Mouse (Mus musculus) limb, embryonic 12.5 days (tissue): ENCODE results near the gene Rnf224. TPM values are rescaled to one million over a fixed set of nuclear protein-coding genes. Genes with fewer than 3 reads are reported as not detected.

ENCODE experiments used
- ATAC-seq: fragments of 200-750 bp; cut with Nextera tagmentation; 2 replicates; pipeline ENCODE4 v1.8.0; 2017; ENCODE audit warnings: low read depth, moderate TSS enrichment; ENCODE audit not compliant: insufficient number of reproducible peaks, insufficient read depth, low FRiP score, low TSS enrichment
- H3K27ac ChIP-seq: fragments of 300-500 bp; sonication (generic); 2 replicates; pipeline ENCODE4 v1.5.1; 2016; ENCODE audit warnings: mild to moderate bottlenecking, moderate library complexity
- H3K27me3 ChIP-seq: fragments of 300-500 bp; sonication (generic); 2 replicates; pipeline ENCODE4 v1.6.1; 2016; ENCODE audit warnings: mild to moderate bottlenecking, moderate library complexity
- H3K36me3 ChIP-seq: fragments of 300-500 bp; sonication (generic); 2 replicates; pipeline ENCODE4 v1.6.1; 2016; ENCODE audit warnings: mild to moderate bottlenecking, moderate library complexity
- H3K4me1 ChIP-seq: fragments of 300-500 bp; sonication (generic); replicated peaks from 2 replicates; pipeline ENCODE4 v1.6.1; 2016
- H3K4me2 ChIP-seq: fragments of 300-500 bp; sonication (generic); 2 replicates; pipeline ENCODE4 v1.6.1; 2016; ENCODE audit warnings: mild to moderate bottlenecking, moderate library complexity
- H3K4me3 ChIP-seq: fragments of 300-500 bp; sonication (generic); replicated peaks from 2 replicates; pipeline ENCODE4 v1.5.1; 2016; ENCODE audit warnings: mild to moderate bottlenecking
- H3K9ac ChIP-seq: fragments of 300-500 bp; sonication (generic); replicated peaks from 2 replicates; pipeline ENCODE4 v1.6.1; 2016; ENCODE audit warnings: mild to moderate bottlenecking, moderate library complexity
- H3K9me3 ChIP-seq: fragments of 300-500 bp; sonication (generic); 2 replicates; pipeline ENCODE4 v1.6.1; 2016; ENCODE audit warnings: mild to moderate bottlenecking, moderate library complexity
- WGBS: fragments of 180-500 bp; shearing (Covaris S2); methylation state at CpG from one replicate; pipeline ENCODE4 v1.1.7; 2016; 5-methylcytosine and 5-hydroxymethylcytosine counted together
- polyA plus RNA-seq: library from polyadenylated mRNA; unstranded; fragments of >200 nt; fragmentation: Nextera tagmentation; extraction: Ambion mirVana; gene quantifications from 2 replicates; pipeline ENCODE4 v1.2.1, GENCODE M21; 2016

Rnf224 gene
- not detected in 2 replicates for polyA plus RNA-seq

DNA sequence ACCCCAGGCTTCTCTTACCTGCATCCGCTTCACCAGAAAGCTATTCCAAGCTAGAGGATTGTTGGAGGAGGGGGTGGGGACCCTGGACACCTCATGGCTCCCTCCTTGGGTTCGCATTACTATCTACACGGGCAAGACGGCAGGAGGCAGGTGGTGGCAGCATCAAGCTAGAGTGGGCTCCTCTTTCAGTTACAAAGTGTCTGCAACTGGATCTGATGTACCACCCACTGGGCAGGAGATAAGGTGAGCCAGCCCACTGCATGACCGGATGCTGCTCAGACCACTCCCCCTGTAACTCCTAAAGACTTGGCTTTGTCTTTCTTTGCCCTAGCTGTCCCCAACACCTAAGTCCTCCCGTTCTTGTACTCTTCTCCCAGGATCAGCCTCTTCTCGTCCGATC is at the start of gene Rnf224:
Gene Rnf224 (minus strand): TSS at position 174 of the 400 bp plus-strand sequence.
- Histone ChIP-seq H3K9me3 (no peaks in the 10 kb centered on the region), H3K27me3 (peaks cover 69% of the 10 kb centered on the region), H3K9ac (no peak within 1 kb of the TSS), H3K4me2 (no peak within 1 kb of the TSS), H3K4me3 (no peak within 1 kb of the TSS), H3K4me1 (peaks cover 13% of the 10 kb centered on the region), H3K36me3 (no peaks in the 10 kb centered on the region), H3K27ac (no peak within 1 kb of the TSS)
- ATAC-seq = no peak
- 38% methylated on average over 8 of the region's 8 CpGs for WGBS

DNA sequence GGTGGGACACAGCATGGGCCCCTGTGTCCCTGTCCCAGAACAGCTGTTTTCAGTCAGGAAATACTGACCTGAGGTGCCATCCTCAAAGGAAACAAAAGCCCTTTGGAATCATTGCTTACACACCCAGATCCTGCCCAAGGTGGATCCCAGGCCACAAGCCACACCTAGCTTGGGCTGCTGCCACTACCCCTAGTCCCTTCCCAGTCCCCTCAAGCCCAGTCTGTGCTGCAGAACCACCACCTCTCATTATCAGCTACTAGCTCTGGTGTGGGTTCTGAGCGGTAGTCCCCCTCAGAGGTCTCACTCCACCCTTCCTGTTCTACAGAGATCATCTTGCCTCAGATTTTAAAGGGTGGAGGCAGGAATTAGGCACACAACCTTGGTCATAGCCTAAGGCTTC is 49.7 kb upstream of the Rnf224 start:
- Histone ChIP-seq H3K36me3 (peaks cover 49% of the 10 kb centered on the region), H3K4me3 (no peak overlapping the region), H3K9me3 (no peaks in the 10 kb centered on the region), H3K9ac (no peak overlapping the region), H3K27me3 (peaks cover 52% of the 10 kb centered on the region), H3K4me1 (peaks cover 11% of the 10 kb centered on the region; the same call in 1 of the 2 replicates), H3K4me2 (no peak overlapping the region), H3K27ac (no peak overlapping the region)
- WGBS = 75% methylated on average over 1 of the region's 1 CpGs
- no peak for ATAC-seq

DNA sequence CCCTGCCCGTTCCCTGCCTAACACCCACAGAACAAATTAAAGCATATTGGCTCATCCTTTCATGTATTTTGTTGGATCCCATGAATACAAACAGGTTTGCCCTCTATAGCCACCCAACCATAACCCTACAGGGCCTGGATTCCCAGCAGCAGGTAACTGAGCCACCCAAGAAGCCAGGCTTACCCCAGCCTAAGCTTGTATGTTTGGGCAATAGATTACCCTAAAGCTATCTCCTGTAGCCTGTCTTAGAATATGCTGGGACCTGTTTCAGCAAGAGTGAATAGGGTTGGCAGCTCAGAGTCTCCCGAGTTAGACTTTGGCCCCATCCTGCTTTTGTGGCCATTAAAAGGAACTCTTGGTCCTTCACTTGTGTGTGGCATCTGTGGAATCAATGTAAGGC is 49.0 kb upstream of the Rnf224 start:
- 89% methylated on average over 2 of the region's 2 CpGs for WGBS
- Histone ChIP-seq H3K4me2 (no peak overlapping the region), H3K27me3 (peaks cover 44% of the 10 kb centered on the region), H3K9ac (no peak overlapping the region), H3K9me3 (no peaks in the 10 kb centered on the region), H3K4me3 (no peak overlapping the region), H3K27ac (no peak overlapping the region), H3K4me1 (peaks cover 8% of the 10 kb centered on the region; the same call in 1 of the 2 replicates), H3K36me3 (peaks cover 57% of the 10 kb centered on the region)
- no peak for ATAC-seq

DNA sequence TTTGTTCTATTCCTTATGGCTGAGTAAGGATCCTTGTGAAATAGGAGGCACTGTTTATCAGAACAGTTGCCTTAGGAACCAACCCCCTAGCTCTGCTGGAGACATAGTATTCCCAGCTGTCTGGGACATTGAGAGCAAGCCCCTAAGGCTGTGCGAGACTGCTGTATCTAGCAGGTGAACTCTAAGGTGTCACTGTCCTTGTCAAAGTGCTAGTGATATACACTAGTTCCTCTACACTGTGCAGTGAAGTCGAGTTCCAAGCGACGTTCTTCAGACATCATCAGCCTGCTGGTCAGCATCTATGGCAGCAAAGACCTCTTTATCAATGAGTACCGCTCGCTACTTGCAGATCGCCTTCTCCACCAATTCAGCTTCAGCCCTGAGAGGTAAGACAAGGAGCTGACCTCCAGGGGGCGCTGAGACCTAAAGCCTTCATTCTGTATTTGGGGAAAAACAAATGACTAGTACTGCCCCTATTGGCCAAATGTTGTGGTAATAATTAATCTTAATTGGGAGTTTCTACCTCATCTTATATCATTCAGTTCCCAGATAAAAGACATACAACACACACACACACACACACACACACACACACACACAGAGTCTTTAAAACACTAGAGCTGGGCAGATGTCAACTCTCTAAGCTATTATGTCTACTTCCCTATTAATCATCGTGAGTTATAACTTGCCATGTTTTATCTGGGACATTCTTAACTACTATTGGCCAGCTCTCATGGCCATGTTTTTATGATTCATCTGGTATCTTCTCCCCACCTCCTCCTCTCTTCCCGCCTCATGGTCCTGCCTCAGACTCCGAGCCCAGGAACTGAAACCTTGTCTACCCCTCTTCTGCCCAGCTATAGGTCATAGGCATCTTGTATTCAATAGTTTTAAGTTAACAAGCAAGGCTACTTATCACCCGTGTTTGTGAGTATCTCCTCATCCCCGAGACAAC is 42.6 kb upstream of the Rnf224 start:
- H3K4me2 ChIP-seq = no peak overlapping the region
- no peak for ATAC-seq
- H3K9me3 ChIP-seq = no peaks in the 10 kb centered on the region
- no peak overlapping the region for H3K27ac ChIP-seq
- no peak overlapping the region for H3K4me3 ChIP-seq
- no peaks in the 10 kb centered on the region for H3K27me3 ChIP-seq
- H3K36me3 ChIP-seq = peaks cover 98% of the 10 kb centered on the region
- 66% methylated on average over 13 of the region's 13 CpGs for WGBS
- H3K9ac ChIP-seq = no peak overlapping the region
- no peaks in the 10 kb centered on the region for H3K4me1 ChIP-seq

DNA sequence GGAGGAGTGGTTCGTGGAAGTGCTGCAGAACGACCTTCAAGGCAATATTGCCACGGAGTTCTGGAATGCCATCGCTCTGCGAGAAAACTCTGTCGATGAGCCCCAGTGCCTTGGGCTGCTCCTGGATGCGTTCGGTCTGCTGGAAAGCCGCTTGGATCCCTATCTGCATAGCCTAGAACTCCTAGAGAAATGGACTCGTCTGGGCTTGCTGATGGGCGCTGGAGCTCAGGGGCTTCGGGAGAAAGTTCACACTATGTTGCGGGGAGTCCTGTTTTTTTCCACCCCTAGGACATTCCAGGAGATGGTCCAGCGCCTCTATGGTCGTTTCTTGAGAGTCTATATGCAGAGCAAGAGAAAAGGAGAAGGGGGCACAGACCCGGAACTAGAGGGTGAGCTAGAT is 36.4 kb upstream of the Rnf224 start:
- Histone ChIP-seq H3K27me3 (no peaks in the 10 kb centered on the region), H3K4me2 (peak overlapping the region; percentile 96), H3K36me3 (peaks cover 77% of the 10 kb centered on the region), H3K4me3 (peak overlapping the region; percentile 68), H3K27ac (no peak overlapping the region), H3K9me3 (no peaks in the 10 kb centered on the region), H3K9ac (peak overlapping the region; percentile 76), H3K4me1 (peaks cover 23% of the 10 kb centered on the region)
- no peak for ATAC-seq
- 38% methylated on average over 16 of the region's 16 CpGs for WGBS

DNA sequence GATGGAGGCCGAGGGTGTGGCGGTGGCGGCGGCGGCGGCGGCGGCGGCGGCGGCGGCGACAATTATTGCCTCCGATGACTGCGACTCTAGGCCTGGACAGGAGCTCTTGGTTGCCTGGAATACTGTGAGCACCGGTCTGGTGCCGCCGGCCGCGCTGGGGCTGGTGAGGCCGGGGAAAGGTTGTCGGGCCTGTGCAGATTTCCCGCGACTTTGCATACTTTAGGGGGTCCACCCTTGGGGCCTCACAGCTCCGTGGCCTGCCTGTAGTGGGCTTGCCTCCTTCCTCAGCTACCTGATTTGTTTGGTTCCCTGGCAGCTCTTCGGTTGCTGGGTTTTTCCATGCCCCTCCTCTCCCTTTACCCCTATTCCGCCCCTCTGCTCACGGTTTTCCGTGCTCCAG is 35.9 kb upstream of the Rnf224 start:
- Histone ChIP-seq H3K4me3 (peak overlapping the region; percentile 68), H3K9me3 (no peaks in the 10 kb centered on the region), H3K27ac (no peak overlapping the region), H3K4me1 (peaks cover 23% of the 10 kb centered on the region), H3K9ac (peak overlapping the region; percentile 76), H3K27me3 (no peaks in the 10 kb centered on the region), H3K36me3 (peaks cover 74% of the 10 kb centered on the region), H3K4me2 (peak overlapping the region; percentile 96)
- peak; percentile 71 for ATAC-seq
- 1% methylated on average over 29 of the region's 29 CpGs for WGBS

DNA sequence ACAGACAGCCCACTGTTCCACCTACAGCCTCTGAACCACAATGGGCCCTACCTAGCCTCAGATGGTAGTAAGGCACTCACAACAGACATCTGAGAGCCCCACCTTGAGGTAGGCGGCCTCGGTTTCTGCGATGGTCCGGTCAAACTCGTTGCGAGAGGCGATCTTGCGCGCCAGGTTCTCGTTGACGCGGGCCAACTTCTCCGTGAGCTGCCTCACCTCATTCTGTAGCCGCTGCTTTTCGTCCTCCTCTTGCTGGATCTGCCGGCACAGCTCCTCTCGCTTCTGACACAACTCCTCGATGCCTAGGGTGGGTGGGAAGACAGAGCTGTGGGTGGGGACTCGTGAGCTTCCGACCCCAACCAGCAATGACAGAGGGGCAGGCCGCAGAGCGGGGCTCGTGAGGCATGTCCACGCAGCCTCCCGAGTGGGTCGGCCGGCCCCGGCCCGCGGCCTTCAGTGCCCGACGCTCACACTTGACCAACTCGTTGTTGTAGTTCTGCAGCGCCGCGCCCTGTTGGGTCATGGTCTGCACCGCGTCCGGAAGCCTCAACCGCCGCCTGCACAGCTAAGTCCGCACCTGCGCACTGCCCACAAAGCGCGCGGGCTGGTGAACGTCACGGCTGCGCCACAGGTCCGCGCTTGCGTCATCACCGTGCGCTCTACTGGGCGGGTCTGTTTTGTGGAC is 35.4 kb upstream of the Rnf224 start, which contains the start of the genes Ssna1 and Anapc2:
Gene Ssna1 (minus strand): TSS at position 612 of the 685 bp plus-strand sequence.
Gene Anapc2 (plus strand): TSS at position 652 of the 685 bp plus-strand sequence.
- H3K27ac ChIP-seq = peak within 1 kb of the TSS; percentile 54
- H3K9ac ChIP-seq = peak within 1 kb of the TSS; percentile 84
- no peaks in the 10 kb centered on the region for H3K9me3 ChIP-seq
- H3K36me3 ChIP-seq = peaks cover 71% of the 10 kb centered on the region
- peak within 1 kb of the TSS; percentile 96 for H3K4me2 ChIP-seq
- H3K27me3 ChIP-seq = no peaks in the 10 kb centered on the region
- ATAC-seq = peak; percentile 94
- H3K4me1 ChIP-seq = peaks cover 28% of the 10 kb centered on the region
- H3K4me3 ChIP-seq = peak within 1 kb of the TSS; percentile 68
- WGBS = under 1% methylated on average over 55 of the region's 55 CpGs

DNA sequence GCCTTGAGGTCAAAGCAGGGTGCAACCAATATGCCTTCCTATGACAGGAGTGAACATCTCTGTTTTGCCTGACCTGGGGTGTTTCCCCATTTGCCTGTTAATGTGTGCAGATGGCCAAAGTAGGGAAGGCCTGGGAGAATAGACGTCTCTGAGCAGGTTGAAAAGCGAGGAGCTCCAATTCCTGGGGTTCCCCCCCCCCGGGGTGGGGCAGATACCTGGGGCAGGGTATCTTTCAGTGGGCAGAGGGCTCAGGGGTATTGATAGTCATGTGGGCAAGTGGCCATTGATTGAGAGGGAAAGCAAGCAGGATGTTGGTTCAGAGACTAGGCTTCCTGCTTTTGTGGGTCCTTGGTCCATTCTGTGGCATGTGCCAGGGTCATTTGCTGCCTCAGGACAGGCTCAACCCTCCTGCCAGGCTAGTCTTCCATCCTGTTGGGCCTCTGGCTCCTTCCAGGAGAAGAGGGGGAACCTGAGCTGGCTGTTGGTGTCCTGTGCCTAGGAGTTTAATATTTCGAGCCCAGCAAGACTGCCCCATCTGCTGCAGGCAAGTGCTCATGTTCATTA is 31.2 kb upstream of the Rnf224 start:
- Histone ChIP-seq H3K4me2 (no peak overlapping the region), H3K4me1 (peaks cover 45% of the 10 kb centered on the region), H3K36me3 (peaks cover 33% of the 10 kb centered on the region), H3K9me3 (no peaks in the 10 kb centered on the region), H3K9ac (no peak overlapping the region), H3K27ac (no peak overlapping the region), H3K27me3 (peaks cover 25% of the 10 kb centered on the region), H3K4me3 (no peak overlapping the region)
- WGBS = 68% methylated on average over 4 of the region's 4 CpGs
- ATAC-seq = no peak

DNA sequence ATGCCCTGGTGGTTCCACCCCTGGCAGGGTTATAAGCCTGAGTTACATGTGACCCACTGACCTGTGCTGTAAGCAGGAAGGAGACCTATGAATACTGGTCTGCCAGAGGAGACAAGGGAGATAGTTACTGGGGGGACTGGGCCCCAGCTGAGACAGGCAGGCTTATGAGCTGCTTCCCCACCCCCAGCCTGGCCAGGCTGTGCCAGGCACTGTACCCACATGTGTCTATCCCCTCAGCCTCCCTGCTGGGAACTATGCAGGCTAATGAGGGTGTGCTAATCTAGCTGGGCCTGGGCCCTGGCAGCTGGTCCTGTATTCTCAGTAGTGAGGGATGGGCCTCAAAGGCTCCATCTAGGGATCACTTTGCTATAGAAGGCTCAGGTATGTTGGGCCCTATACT is 30.7 kb upstream of the Rnf224 start:
- H3K9me3 ChIP-seq = no peaks in the 10 kb centered on the region
- ATAC-seq = no peak
- H3K4me1 ChIP-seq = peaks cover 45% of the 10 kb centered on the region
- H3K9ac ChIP-seq = no peak overlapping the region; the same call in 1 of the 2 replicates
- no peak overlapping the region for H3K27ac ChIP-seq
- H3K4me3 ChIP-seq = no peak overlapping the region
- H3K36me3 ChIP-seq = peaks cover 33% of the 10 kb centered on the region
- H3K27me3 ChIP-seq = peaks cover 27% of the 10 kb centered on the region
- H3K4me2 ChIP-seq = no peak overlapping the region

DNA sequence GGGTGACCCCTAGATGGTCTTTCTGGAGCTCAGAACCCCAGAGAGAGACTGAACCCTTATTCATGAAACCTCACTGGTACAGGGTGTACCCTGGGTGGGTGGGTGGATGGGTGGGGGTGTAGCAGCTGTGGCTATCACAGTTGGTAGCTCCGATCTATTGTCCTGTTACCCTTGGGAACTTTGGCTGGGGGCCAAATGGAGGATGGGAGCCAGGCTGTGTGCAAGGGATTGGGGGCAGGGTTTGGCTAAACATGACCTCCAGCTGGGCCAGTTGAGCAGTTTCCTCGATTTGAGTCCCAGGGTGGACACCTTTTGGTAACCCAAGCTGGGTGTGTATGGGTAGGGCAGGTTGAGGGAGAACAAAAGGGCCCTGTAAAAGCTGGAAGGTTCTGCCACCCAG is 30.1 kb upstream of the Rnf224 start:
- no peak for ATAC-seq
- Histone ChIP-seq H3K27ac (no peak overlapping the region), H3K4me1 (peaks cover 45% of the 10 kb centered on the region), H3K4me2 (no peak overlapping the region), H3K4me3 (no peak overlapping the region), H3K9ac (no peak overlapping the region; the same call in 1 of the 2 replicates), H3K9me3 (no peaks in the 10 kb centered on the region), H3K36me3 (peaks cover 33% of the 10 kb centered on the region), H3K27me3 (peaks cover 27% of the 10 kb centered on the region)
- 45% methylated on average over 2 of the region's 2 CpGs for WGBS
